Mouse (Mus musculus): ENCODE results near the gene Syne3.

The Syne3 gene

DNA sequence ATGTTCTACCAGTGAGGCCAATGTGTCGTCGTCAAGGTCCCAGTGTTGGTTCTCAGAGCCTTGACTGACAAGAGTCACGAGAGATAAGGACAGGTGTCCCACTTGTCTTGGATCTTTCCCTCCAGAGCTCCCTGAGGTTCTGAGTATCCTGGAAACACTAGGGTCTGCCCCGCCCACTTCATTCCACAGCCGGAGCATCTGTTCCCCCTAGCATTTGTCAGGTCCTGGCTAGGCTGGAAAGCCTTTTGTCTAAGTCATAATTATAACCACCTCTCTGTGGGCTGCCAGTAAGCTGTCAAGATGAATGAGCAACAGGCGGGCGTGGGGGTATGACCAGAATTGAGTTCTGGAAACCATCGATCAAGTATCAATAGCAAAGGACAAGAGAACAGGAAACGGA lies 6.5 kb downstream of the Syne3 start:
- in situ Hi-C loops (cut with MboI, MseI): loop anchor here in 1 of 2 experiments (25.0 kb wide), 1 partner anchor 1034 kb away; no protein-coding TSS in a partner anchor

DNA sequence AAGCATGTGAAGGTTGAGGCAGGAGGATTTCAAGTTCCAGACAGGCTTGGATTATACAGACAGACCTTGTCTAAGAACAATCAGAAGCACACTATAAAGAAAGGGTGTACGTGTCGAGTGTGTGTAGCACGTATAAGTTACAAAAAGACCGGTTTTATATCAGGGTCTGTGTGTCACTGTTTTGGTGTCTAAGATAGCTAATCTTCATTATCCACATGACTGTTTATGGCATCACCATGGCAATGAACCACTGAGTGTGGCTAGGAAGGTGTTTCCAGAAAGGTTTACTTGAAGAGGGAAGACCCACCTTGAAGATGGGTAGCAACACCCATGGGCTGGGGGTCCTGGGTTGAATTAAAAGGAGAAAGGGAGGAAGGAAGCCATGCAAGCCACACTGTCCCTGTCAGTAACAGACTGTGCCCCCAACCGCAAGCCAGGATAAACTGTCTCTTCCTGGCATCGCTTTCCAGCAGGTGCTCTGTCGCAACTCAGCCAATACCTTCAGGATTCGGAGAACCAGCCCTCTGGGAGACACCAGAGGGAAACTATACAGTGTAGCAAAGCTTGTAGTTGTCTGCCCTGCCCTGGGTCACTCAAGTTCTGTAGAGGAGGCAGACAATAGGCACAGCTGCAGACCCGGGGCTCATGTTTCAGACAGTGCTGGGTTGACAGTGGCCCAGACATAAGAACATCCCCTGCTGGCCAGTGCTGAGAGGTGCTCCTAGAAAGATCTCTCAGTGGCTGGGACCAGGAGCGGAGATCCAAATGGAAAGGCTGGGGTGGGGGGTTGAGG lies 7.1 kb downstream of the Syne3 start:
- in situ Hi-C loops (cut with MboI, MseI): loop anchor here in 1 of 2 experiments (25.0 kb wide), 1 partner anchor 1035 kb away; no protein-coding TSS in a partner anchor

DNA sequence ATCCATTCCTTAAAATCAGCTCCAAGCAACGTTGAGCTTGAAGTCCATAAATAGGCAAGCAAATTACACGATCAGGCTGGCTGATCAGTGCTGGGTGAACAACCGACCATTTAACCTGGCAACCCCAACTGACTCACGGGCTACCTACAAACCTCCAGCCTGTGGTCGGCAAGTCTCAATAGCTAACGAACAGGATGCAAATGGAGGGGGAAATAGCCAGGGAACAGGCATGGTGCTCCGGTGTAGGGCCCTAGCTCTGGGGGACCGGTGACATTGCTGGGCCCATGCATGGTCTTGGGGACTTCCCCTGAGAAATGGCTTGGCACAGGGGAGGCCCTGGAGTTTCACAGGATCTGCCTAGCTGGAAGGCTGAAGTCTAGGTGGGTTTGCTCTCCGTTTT lies 8.3 kb downstream of the Syne3 start:
- in situ Hi-C loops (cut with MboI, MseI): loop anchor here in 1 of 2 experiments (25.0 kb wide), 1 partner anchor 1036 kb away; no protein-coding TSS in a partner anchor

DNA sequence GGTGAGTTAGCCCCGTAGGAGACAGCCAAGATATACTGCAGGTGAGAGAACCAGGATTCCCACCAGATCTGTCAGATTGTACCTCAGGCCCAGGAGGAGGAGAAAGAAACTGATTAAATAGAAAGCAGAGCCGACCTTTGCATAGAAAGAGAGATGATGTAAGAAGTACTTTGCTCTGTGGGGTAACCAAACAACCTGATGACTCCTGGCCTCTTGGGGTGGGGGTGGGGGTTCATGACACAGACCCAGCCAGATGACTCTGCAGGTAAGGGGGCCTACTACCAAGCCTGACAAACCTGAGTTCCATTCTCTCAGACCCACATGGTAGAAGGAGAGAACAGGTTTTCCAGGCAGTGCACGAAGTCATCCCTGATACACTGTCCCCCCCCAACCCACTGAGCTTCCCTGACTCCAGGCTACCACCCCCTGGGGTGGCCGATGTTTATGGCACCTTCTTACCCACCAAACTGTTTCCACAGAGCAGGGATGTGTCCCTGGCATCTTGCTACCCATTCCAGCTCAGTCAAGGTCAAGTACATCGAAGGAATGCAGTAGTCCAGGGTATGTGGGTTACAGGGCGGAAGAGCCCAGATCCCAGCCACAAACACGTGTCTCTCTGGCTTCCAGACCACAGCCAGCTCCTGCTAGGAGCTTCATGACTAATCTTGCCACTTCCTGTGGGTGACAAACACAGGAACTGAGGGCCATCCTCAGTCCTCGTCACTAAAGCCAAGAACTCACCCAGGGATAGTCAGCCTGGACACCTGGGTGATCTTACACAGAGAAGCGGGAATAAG lies 8.9 kb downstream of the Syne3 start:
- in situ Hi-C loops (cut with MboI, MseI): loop anchor here in 1 of 2 experiments (25.0 kb wide), 1 partner anchor 1037 kb away; no protein-coding TSS in a partner anchor

DNA sequence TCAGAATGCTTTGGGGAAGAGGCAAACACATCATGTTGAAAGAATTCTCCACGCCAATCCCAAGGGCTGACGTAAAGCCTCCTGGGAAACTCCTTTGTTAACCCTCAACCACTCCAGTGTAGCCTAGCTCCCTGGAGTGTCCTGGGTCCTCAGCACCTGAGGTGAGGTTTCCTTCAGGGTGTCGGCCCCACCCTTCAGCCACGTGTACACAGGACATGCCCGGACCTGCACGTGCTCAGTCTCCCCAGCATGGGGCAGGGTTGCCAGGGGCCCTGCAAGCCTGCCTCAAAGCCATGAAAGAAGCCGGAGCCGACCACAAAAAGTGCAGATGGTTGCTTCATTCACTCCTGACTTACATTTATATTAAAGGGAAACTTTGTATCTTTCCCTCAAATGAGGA lies 10.4 kb downstream of the Syne3 start:
- in situ Hi-C loops (cut with MboI, MseI): loop anchor here in 1 of 2 experiments (25.0 kb wide), 1 partner anchor 1763 kb away; no protein-coding TSS in a partner anchor

DNA sequence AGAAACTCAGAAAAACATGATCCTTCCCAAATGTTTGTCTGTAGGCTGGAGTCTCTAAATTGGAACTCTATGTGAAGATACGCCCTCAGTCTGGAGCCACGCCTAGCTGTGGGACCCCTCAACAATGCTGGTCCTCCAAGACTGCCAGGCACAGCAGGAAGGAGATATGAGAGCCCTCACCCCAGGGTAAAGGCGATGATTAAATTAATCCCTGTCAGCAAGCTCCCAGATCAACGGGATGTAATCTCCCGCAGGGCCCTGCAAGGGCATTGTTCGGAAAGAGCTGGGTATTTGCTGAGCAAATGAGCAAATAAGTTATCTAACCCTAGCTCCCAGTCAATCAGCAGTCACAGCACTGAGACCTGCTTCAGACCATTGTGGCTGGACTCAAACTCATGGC lies 11.1 kb downstream of the Syne3 start:
- in situ Hi-C loops (cut with MboI, MseI): loop anchor here in 1 of 2 experiments (25.0 kb wide), 1 partner anchor 1764 kb away; no protein-coding TSS in a partner anchor

DNA sequence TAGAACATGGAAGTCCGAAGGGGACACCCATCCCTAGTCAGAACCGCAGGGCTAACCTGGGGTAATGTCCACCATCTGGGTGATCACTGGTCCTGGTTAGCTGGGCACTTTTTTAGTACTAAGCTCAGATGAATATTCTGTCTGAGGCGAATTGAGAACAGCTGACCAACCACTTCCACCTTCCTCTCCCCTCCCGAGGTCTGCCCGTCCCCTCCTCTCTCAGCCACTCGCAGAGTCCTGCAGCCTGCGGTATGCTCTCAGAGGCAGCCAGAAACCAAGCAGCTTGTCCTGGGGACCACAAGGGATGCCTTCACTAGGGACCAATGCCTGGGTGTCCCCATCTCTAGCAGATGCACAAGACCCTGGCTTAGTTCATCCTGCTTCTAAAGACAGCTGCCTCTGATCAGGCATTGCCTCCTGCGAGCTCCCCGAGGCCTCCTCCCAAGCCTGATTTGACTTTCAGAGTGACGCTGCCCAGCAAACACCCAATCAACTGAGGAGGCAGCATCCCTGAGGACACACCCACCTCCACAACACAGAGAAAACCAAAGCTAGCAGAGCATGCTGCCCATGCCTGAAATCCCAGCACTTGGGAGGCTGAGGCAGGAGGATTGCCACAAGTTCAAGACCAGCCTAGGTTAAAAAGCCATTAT lies 11.8 kb downstream of the Syne3 start:
- in situ Hi-C loops (cut with MboI, MseI): loop anchor here in 1 of 2 experiments (25.0 kb wide), 1 partner anchor 1765 kb away; no protein-coding TSS in a partner anchor

DNA sequence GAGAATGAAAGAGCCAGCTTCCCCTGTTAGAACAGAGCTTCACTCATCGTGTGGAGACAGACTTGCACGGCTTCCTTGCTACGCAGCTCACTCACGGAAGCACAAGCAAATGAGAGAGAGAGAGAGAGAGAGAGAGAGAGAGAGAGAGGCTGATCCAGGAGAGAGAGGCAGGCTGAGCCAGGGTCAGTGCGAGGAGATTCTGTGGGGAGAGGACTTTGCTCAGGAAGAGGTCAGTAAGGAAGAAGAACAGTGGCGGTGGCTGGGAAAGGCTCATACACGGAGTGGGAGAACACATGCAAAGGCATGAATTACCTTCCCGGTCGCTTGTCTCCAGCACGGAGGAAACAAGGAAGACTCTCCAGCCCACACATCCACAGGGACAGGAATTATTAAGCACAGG lies 12.4 kb downstream of the Syne3 start:
- in situ Hi-C loops (cut with MboI, MseI): loop anchor here in 1 of 2 experiments (25.0 kb wide), 1 partner anchor 1765 kb away; no protein-coding TSS in a partner anchor

DNA sequence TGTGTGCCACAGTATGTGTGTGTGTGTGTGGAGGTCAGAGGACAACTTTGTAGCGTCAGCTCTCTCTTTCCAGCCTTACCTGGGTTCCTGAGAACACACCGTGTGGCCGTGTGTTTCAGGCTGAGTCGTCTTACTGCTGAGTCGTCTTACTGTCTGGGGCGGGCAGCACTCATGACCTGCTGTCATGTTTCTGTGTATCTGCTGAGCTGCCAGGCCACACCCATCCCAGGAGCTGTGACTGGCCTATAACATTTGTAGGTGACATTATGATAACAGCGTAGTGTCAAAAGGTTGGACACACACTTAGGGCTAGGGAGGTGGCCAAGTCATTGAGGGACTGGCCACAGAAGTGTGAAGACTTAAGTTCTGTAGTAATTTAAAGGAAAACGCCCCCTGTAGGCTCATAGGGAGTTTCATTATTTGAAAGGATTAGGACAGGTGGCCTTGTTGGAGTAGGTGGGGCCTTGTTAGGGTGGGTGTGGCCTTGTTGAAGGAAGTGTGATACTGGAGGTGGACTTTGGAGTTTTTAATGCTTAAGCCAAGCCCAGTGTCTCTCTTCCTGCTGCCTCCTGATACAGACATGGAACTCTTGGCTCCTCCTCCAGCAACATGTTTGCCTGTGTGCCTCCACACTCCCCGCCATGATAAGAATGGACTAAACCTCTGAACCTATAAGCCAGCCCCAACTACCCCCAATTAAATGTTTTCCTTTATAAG lies 13.4 kb downstream of the Syne3 start:
- in situ Hi-C loops (cut with MboI, MseI): loop anchor here in 1 of 2 experiments (25.0 kb wide), 1 partner anchor 1766 kb away; no protein-coding TSS in a partner anchor

DNA sequence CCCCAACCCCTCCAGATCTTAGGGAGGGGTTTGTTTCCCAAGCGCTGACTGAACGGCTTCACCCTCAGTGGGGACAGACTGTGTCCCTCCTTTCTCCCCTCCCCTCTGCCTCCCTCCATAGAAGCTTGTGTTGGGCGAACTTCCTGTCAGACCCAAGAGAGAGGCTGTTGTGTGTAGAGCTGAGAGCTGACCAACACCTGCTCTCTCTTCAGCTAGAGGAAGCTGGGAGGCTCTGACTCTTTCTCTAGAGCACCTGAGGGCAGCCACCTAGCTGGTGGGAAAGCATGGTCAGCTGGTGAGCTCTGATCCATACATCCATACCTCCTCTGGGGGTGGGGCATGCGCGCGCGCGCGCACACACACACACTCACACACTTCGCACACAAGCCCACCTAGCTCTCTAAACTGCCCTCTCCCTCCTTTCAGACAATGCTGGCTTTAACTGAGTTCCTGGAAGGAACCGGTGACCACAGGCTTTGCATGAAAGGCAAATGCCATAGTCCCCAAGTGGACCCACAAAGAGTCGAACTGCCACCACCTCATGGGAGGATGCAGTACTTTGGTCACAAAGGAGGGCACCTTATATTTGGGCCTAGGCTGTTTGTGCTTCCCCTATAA lies 14.2 kb downstream of the Syne3 start:
- in situ Hi-C loops (cut with MboI, MseI): loop anchor here in 1 of 2 experiments (25.0 kb wide), 1 partner anchor 1767 kb away; no protein-coding TSS in a partner anchor

DNA sequence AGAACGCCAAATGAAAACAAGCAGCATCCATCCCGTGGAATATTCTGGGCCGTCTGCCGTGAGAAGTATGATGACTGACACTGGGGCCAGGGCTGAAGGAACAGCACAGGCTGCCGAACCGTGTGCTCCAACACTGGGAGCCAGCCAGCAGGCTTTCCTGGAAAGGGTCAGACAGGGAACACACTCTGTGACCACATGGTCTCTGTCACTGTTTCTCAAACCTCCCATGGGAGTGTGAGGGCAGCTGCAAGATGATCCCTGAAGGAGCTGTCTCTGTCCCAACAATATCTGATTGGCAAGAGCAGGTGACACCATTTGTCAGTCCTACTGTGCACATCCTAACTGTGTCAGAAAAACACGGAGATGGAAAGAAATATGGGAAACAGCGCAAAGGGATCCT lies 16.8 kb downstream of the Syne3 start:
- in situ Hi-C loops (cut with MboI, MseI): loop anchor here in 1 of 2 experiments (25.0 kb wide), 1 partner anchor 1769 kb away; no protein-coding TSS in a partner anchor

DNA sequence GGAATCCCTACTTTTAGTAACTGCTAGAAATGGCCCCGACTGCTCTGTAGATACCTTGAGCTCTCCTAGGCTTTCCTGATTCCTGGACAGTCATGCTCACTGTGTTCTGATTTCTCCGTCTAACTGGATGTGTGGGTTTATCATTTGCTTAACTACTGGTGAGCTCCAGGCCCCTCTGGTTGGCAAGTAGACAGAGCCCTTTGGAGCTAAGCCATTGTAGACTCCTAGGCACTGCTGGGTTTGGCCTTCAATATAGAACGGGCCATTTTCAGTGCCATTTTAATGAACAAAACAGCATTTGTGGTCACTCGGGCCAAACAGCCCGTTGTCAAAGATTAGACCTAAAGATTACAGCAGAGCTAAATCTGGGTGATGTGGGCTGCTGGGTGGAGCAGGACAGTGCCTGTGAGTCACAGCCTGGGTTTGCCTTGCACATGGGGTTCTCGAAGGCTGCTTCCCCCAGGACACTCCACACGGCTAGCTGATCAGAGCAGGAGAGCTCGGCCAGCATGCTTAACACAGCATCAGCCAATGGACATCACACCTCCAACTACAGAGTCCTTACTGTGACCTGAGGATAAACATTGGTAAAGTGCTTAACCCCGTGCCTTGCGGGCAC lies 17.4 kb downstream of the Syne3 start:
- in situ Hi-C loops (cut with MboI, MseI): loop anchor here in 1 of 2 experiments (25.0 kb wide), 1 partner anchor 1770 kb away; no protein-coding TSS in a partner anchor

DNA sequence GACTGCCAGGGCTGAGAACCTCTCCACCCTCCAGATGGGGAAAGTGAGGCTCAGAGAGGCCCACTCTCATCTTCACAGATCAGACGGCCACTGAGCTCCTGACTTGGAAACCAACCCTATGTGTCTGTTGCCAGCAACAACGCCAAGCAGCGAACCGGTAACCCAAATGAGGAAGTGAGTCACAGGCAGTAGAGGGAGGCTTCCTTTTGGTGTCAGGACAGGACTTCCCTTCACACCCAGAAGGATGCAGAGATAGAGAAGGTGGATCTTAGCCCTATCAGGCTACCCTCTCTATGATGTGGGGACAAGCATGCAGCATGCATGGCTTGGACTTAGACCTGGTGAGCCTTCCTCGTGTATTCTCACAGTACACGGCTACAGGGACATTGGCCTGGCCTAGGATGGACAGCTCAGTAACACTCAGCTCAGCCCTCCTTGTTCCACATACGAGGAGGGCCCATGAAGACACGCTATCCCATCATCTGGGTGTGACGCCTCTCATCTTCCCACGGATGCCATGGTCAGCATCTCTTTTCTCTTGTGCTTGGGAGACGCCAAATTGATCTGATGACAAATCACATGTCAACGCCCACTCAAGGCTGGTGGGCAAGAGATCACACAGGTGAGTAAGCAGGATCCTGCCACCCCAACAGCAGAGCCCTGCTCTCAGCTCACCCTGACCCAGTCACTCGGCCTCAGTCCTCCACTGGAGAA lies 18.7 kb downstream of the Syne3 start:
- in situ Hi-C loops (cut with MboI, MseI): loop anchor here in 1 of 2 experiments (25.0 kb wide), 1 partner anchor 1771 kb away; no protein-coding TSS in a partner anchor

DNA sequence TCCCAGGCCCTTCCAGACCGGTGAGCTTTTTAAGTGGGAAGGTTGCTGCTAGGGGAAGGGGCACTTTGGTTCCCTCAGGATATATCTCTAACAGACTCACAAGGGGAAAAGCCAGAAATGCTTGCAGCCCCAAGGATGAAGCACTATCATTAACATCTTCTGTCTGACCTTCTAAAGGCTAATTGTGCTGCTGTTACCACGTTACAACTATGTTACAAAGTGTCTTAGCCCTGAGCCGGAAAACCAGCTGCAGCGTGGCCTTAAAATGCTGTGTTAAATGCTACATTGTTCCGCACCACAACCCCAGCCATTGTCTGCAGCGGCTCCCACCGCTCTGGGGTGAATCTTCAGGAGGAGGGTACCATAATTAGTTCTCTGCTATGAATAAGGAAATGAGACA lies 21.7 kb downstream of the Syne3 start:
- in situ Hi-C loops (cut with MboI, MseI): loop anchor here in 1 of 2 experiments (25.0 kb wide), 1 partner anchor 1774 kb away; no protein-coding TSS in a partner anchor

DNA sequence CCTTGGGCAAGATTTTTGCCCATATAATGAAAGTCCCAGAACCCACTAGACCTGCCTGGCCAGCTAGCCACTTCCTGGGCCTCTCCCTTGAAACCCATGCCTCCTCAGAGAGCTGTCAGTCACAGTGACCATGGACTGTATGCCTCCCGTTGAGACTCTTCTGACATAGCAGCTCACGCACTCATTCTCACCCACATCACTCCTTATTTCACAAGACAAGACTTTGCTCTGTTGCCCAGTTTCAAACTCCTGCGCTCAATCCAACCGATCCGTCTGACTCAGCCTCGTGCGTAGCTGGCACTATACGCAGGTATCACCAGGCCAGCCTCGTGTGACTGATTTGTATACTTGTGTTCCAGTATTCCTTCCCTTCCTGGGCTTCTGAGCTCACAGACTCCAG lies 22.8 kb downstream of the Syne3 start:
- in situ Hi-C loops (cut with MboI, MseI): loop anchor here in 1 of 2 experiments (25.0 kb wide), 1 partner anchor 1776 kb away; no protein-coding TSS in a partner anchor

DNA sequence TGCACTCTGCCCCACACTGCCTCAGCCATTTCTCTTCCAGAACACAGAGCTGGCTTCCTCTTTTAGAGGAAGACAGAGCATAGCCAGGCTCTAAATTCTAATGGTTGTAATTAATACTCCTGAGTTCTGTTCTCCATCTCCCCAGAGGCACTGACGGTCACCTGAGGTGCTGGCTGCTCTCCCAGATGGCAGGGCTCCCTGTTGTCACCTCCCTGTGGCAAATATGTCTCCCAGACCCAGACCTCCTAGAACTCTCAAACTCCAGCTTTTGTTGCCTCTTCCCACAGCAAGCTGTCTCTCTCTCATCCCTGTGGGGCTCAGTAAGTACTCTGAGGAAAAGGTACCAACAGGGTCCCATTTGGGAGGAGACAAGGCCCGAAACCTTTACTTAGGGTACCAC lies 23.6 kb downstream of the Syne3 start:
- in situ Hi-C loops (cut with MboI, MseI): loop anchor here in 1 of 2 experiments (25.0 kb wide), 1 partner anchor 1776 kb away; no protein-coding TSS in a partner anchor

DNA sequence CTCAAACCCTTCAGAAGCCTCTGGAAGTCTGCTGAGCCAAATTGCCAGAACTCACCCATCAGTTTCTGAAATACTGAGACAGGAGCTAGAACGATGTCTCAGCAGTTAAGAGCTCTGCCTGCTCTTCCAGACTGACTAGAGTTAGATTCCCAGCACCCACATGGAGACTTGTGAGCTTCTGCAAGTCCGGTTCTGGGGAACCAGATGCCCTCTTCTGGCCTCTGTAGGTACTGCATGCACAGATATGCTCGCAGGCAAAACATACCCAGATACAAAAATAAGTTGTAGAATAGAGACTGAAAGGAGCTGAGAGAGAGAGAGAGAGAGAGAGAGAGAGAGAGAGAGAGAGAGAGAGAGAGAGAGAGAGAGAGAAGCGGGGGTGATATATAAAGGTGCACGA lies 24.5 kb downstream of the Syne3 start:
- in situ Hi-C loops (cut with MboI, MseI): loop anchor here in 1 of 2 experiments (25.0 kb wide), 1 partner anchor 1777 kb away; no protein-coding TSS in a partner anchor

DNA sequence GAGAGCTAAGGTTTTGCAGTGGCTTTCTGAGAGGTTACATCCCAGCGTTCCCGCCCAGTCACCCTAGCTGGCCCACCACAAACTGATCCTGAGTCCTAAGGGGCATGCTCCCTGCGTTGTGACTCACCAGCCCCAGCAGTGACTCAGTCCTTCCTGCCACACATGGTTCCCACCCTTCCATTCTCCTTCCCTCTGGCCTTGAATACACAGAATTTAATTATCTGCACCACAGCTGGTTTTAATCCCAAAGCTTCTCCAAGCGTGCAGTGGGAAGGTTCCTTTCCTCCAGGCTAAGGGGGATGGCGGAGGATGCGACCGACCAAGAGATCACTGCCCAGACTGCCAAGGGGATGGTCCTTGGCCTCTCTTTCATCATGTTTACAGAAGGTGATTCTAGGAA lies 26.1 kb downstream of the Syne3 start:
- in situ Hi-C loops (cut with MboI, MseI): loop anchor here in 1 of 2 experiments (25.0 kb wide), 1 partner anchor 1779 kb away; no protein-coding TSS in a partner anchor
